Mouse (Mus musculus) lung, postnatal 0 days (tissue): ENCODE data around the gene Tmem132a. TPM values are rescaled to one million over a fixed set of nuclear protein-coding genes. Genes with fewer than 3 reads are reported as not detected.
A peak's percentile ranks its signal among the peaks of the same experiment; 100 is the strongest.

Source experiments
- ATAC-seq: fragments of 200-750 bp; cut with Nextera tagmentation; 2 replicates; pipeline ENCODE4 v1.8.0; 2017; ENCODE audit warnings: moderate library complexity
- DNase-seq: peaks from one replicate; pipeline ENCODE4 v3.0.0-alpha.2; 2016; ENCODE audit warnings: low spot score
- H3K27ac ChIP-seq: fragments of 300-500 bp; sonication (generic); 2 replicates; pipeline ENCODE4 v1.5.1; 2014; ENCODE audit warnings: antibody characterized with exemption, mild to moderate bottlenecking, low read length, mixed read lengths
- H3K27me3 ChIP-seq: fragments of 300-500 bp; sonication (generic); replicated peaks from 2 replicates; pipeline ENCODE4 v1.6.1; 2014; ENCODE audit warnings: low read length, mixed read lengths; ENCODE audit not compliant: insufficient read depth
- H3K36me3 ChIP-seq: fragments of 300-500 bp; sonication (generic); 2 replicates; pipeline ENCODE4 v1.6.1; 2014; ENCODE audit warnings: low read length, mixed read lengths; ENCODE audit not compliant: insufficient read depth
- H3K4me1 ChIP-seq: fragments of 300-500 bp; sonication (generic); 2 replicates; pipeline ENCODE4 v1.6.1; 2014; ENCODE audit warnings: antibody characterized with exemption, low read depth, low read length, mixed read lengths; ENCODE audit not compliant: insufficient read depth
- H3K4me2 ChIP-seq: fragments of 300-500 bp; sonication (generic); replicated peaks from 2 replicates; pipeline ENCODE4 v1.6.1; 2014; ENCODE audit warnings: low read depth, mild to moderate bottlenecking, low read length, moderate library complexity, mixed read lengths
- H3K4me3 ChIP-seq: fragments of 300-500 bp; sonication (generic); 2 replicates; pipeline ENCODE4 v1.5.1; 2014; ENCODE audit warnings: low read depth, low read length
- H3K9ac ChIP-seq: fragments of 300-500 bp; sonication (generic); replicated peaks from 2 replicates; pipeline ENCODE4 v1.6.1; 2014; ENCODE audit warnings: low read depth, mild to moderate bottlenecking
- H3K9me3 ChIP-seq: fragments of 300-500 bp; sonication (generic); 2 replicates; pipeline ENCODE4 v1.6.1; 2016; ENCODE audit warnings: low read length, mixed read lengths
- CTCF ChIP-seq: IDR thresholded peaks from 2 replicates; pipeline ENCODE4 v1.5.1; 2016; ENCODE audit warnings: antibody characterized with exemption, mild to moderate bottlenecking
- EP300 ChIP-seq: IDR thresholded peaks from 2 replicates; pipeline ENCODE4 v1.6.1; 2016; ENCODE audit warnings: antibody characterized with exemption, mild to moderate bottlenecking, control low read depth
- WGBS: fragments of 180-500 bp; shearing (Covaris S2); extraction: QIAGEN DNeasy Blood & Tissue Kit; methylation state at CpG from one replicate; pipeline ENCODE4 v1.1.7; 2014; 5-methylcytosine and 5-hydroxymethylcytosine counted together
- polyA plus RNA-seq: library from polyadenylated mRNA; unstranded; fragments of >200 nt; fragmentation: Nextera tagmentation; extraction: Ambion mirVana; gene quantifications from 2 replicates; pipeline ENCODE4 v1.2.1, GENCODE M21; 2015

Tmem132a gene
- polyA plus RNA-seq, 1 experiment from 2014 or later: 15.1 TPM

- H3K36me3 ChIP-seq: no peaks in the 10 kb centered on the region
- TF ChIP-seq CTCF: no peak
- TF ChIP-seq EP300: no peak
- H3K4me2 ChIP-seq: no peak overlapping the region
- no peaks in the 10 kb centered on the region for H3K9me3 ChIP-seq
- H3K4me1 ChIP-seq: no peaks in the 10 kb centered on the region
- H3K27ac ChIP-seq: no peak overlapping the region
- no peaks in the 10 kb centered on the region for H3K27me3 ChIP-seq
- H3K9ac ChIP-seq: no peak overlapping the region
- DNase-seq: no peak
- no peak overlapping the region for H3K4me3 ChIP-seq
- WGBS: 94% methylated on average over 3 of the region's 3 CpGs
- no peak for ATAC-seq
Measured at GRCm38 (mm10) chr19:10855422-10855821, 14.3 kb downstream of the Tmem132a start.

- Histone ChIP-seq H3K27me3 (no peaks in the 10 kb centered on the region), H3K27ac (no peak overlapping the region), H3K4me2 (no peak overlapping the region), H3K4me3 (no peak overlapping the region), H3K9ac (no peak overlapping the region), H3K36me3 (no peaks in the 10 kb centered on the region), H3K9me3 (no peaks in the 10 kb centered on the region), H3K4me1 (no peaks in the 10 kb centered on the region)
- TF ChIP-seq EP300 (no peak), CTCF (no peak)
- ATAC-seq: no peak
- WGBS: 44% methylated on average over 3 of the region's 3 CpGs
- DNase-seq: no peak
Measured at GRCm38 (mm10) chr19:10847311-10848087, 22.2 kb downstream of the Tmem132a start.

- no peak for ATAC-seq
- Histone ChIP-seq H3K4me2 (no peak overlapping the region), H3K9me3 (no peaks in the 10 kb centered on the region), H3K27me3 (no peaks in the 10 kb centered on the region), H3K27ac (no peak overlapping the region), H3K36me3 (no peaks in the 10 kb centered on the region), H3K9ac (no peak overlapping the region), H3K4me1 (no peaks in the 10 kb centered on the region), H3K4me3 (no peak overlapping the region)
- WGBS: 70% methylated on average over 7 of the region's 7 CpGs
- TF ChIP-seq CTCF: no peak
- TF ChIP-seq EP300: no peak
- no peak for DNase-seq
Measured at GRCm38 (mm10) chr19:10846150-10846549, 23.6 kb downstream of the Tmem132a start.

GRCm38 (mm10) chr19:10845454-10845853 is 24.3 kb downstream of the Tmem132a start:
- TF ChIP-seq EP300 (no peak), CTCF (no peak)
- Histone ChIP-seq H3K36me3 (no peaks in the 10 kb centered on the region), H3K27me3 (no peaks in the 10 kb centered on the region), H3K4me3 (no peak overlapping the region), H3K9me3 (no peaks in the 10 kb centered on the region), H3K9ac (no peak overlapping the region), H3K27ac (no peak overlapping the region), H3K4me1 (no peaks in the 10 kb centered on the region), H3K4me2 (no peak overlapping the region)
- WGBS: 81% methylated on average over 3 of the region's 3 CpGs
- ATAC-seq (no peak), DNase-seq (no peak)

- no peak for ATAC-seq
- Histone ChIP-seq H3K4me1 (no peaks in the 10 kb centered on the region), H3K36me3 (no peaks in the 10 kb centered on the region), H3K4me3 (no peak overlapping the region), H3K27me3 (no peaks in the 10 kb centered on the region), H3K9ac (no peak overlapping the region), H3K9me3 (no peaks in the 10 kb centered on the region), H3K4me2 (0 out of 2 replicates have a peak overlapping the region, but pooled peaks have one; percentile 17), H3K27ac (no peak overlapping the region)
- TF ChIP-seq EP300 (no peak), CTCF (no peak)
- WGBS: 82% methylated on average over 5 of the region's 5 CpGs
- no peak for DNase-seq
Measured at GRCm38 (mm10) chr19:10844206-10844605, 25.5 kb downstream of the Tmem132a start.

- TF ChIP-seq CTCF (no peak), EP300 (no peak)
- peak overlapping the region; percentile 20; the same call in 1 of the 2 replicates for H3K4me3 ChIP-seq
- H3K9ac ChIP-seq: no peak overlapping the region
- no peak overlapping the region for H3K27ac ChIP-seq
- ATAC-seq: no peak
- WGBS: 46% methylated on average over 19 of the region's 24 CpGs
- DNase-seq: no peak
- no peaks in the 10 kb centered on the region for H3K9me3 ChIP-seq
- no peaks in the 10 kb centered on the region for H3K27me3 ChIP-seq
- H3K4me1 ChIP-seq: no peaks in the 10 kb centered on the region
- peak overlapping the region; percentile 35 for H3K4me2 ChIP-seq
- H3K36me3 ChIP-seq: no peaks in the 10 kb centered on the region
Measured at GRCm38 (mm10) chr19:10842914-10843313, 26.8 kb downstream of the Tmem132a start.
